Mouse (Mus musculus): ENCODE measurements at regions not wholly inside any gene's neighbourhood (a gene's known extent, or its start where the extent isn't known, plus 50 kb on each side); places are given as distances from the start of the nearest gene placed in this dataset.

DNA sequence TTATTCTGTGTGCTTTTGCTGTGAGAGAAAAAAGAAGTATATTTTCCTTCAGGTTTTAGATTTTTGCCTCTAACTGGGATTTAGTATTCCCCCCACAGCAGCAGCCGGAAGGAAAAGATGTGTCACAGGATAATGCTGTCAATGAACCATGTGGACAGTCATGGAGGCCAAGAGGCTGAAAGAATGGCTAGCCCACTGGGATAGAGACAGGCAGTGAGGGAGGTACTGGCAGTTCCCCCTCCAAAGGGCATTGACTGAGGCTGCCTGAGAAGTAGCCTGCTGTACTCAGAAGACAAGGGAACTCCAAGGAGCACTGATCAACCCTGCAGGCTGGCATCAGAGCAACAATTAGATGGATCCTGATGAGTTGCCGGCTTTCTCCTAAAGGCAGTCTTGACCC lies 192.4 kb downstream of the Snx19 start:
- H3K27me3 ChIP-seq (ENCODE audit: control insufficient read depth, insufficient read depth, low read length): no peaks in the 10 kb centered on the region
- H3K9ac ChIP-seq (ENCODE audit: low read depth, low read length): no peak overlapping the region
- H3K27ac ChIP-seq (replicated peaks; ENCODE audit: insufficient read depth, low read depth, low read length): no peak overlapping the region
- no peak overlapping the region for H3K4me3 ChIP-seq (ENCODE audit: insufficient read depth, low read depth, low read length)
- no peak for TF ChIP-seq POLR2A (IDR thresholded peaks at IDR 0.05; ENCODE audit: extremely low read depth, insufficient read depth, low read length)
- TF ChIP-seq CTCF (IDR thresholded peaks at IDR 0.05; ENCODE audit: low read depth, low read length): no peak
- H3K36me3 ChIP-seq (ENCODE audit: control insufficient read depth, insufficient read depth, low read length): no peaks in the 10 kb centered on the region
- 94% methylated on average over 2 of the region's 2 CpGs for WGBS
- H3K4me1 ChIP-seq (ENCODE audit: control insufficient read depth, insufficient read depth, low read length): no peaks in the 10 kb centered on the region
- DNase-seq (ENCODE audit: extremely low read depth, low read depth, low spot score): no peak
- no peaks in the 10 kb centered on the region for H3K79me2 ChIP-seq (ENCODE audit: control insufficient read depth, insufficient read depth, low read length)

DNA sequence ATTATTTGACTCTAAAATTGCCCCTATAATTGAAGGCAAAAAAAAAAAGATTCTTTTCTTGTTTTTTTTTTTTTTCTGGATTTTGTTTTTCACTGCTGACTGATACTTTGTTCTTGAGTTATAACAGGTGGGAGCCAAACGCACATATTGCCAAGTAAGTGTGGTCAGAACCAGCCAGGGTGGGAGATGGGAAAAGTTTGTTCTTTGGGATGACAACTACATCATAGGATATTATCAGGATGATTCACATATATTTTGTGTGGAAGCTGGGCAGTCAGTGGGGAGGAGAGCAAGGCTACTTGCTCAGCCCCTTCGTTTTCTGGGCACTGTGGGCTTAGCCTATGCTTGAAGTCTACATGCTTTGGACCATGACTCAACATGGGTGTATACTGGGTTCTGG lies 191.3 kb downstream of the Snx19 start:
- Histone ChIP-seq H3K36me3 (ENCODE audit: control insufficient read depth, insufficient read depth, low read length) (no peaks in the 10 kb centered on the region), H3K4me3 (ENCODE audit: insufficient read depth, low read depth, low read length) (no peak overlapping the region), H3K27me3 (ENCODE audit: control insufficient read depth, insufficient read depth, low read length) (no peaks in the 10 kb centered on the region), H3K4me1 (ENCODE audit: control insufficient read depth, insufficient read depth, low read length) (no peaks in the 10 kb centered on the region), H3K79me2 (ENCODE audit: control insufficient read depth, insufficient read depth, low read length) (no peaks in the 10 kb centered on the region), H3K27ac (replicated peaks; ENCODE audit: insufficient read depth, low read depth, low read length) (no peak overlapping the region), H3K9ac (ENCODE audit: low read depth, low read length) (no peak overlapping the region)
- no peak for DNase-seq (ENCODE audit: extremely low read depth, low read depth, low spot score)
- 67% methylated on average over 2 of the region's 2 CpGs for WGBS
- TF ChIP-seq POLR2A (IDR thresholded peaks at IDR 0.05; ENCODE audit: extremely low read depth, insufficient read depth, low read length): no peak
- no peak for TF ChIP-seq CTCF (IDR thresholded peaks at IDR 0.05; ENCODE audit: low read depth, low read length)

DNA sequence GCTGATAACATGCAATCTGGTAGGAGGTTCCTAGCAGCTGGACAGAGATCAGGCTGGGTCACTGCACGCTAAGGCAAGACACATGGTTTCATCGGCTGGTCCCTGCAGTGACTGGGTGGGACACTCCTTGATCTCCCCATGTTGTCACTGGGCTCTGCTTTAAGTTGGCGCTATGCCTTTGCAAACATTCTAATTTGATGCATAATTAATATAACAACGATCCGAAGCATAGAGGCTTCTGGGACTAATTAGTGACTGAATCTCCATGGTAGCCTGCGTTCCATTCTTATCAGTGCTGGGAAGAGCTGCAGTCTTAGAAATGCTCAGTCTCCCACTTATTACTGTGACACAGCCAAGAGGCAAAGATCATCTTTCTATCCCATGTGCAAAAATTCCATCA lies 186.8 kb downstream of the Snx19 start:
- no peak overlapping the region for H3K27ac ChIP-seq (replicated peaks; ENCODE audit: insufficient read depth, low read depth, low read length)
- DNase-seq (ENCODE audit: extremely low read depth, low read depth, low spot score): peak; percentile 55
- WGBS: 86% methylated on average over 6 of the region's 6 CpGs
- H3K4me3 ChIP-seq (ENCODE audit: insufficient read depth, low read depth, low read length): no peak overlapping the region
- H3K9ac ChIP-seq (ENCODE audit: low read depth, low read length): no peak overlapping the region
- TF ChIP-seq CTCF (IDR thresholded peaks at IDR 0.05; ENCODE audit: low read depth, low read length) (no peak), POLR2A (IDR thresholded peaks at IDR 0.05; ENCODE audit: extremely low read depth, insufficient read depth, low read length) (no peak)
- no peaks in the 10 kb centered on the region for H3K79me2 ChIP-seq (ENCODE audit: control insufficient read depth, insufficient read depth, low read length)
- H3K4me1 ChIP-seq (ENCODE audit: control insufficient read depth, insufficient read depth, low read length): no peaks in the 10 kb centered on the region
- no peaks in the 10 kb centered on the region for H3K27me3 ChIP-seq (ENCODE audit: control insufficient read depth, insufficient read depth, low read length)
- no peaks in the 10 kb centered on the region for H3K36me3 ChIP-seq (ENCODE audit: control insufficient read depth, insufficient read depth, low read length)

DNA sequence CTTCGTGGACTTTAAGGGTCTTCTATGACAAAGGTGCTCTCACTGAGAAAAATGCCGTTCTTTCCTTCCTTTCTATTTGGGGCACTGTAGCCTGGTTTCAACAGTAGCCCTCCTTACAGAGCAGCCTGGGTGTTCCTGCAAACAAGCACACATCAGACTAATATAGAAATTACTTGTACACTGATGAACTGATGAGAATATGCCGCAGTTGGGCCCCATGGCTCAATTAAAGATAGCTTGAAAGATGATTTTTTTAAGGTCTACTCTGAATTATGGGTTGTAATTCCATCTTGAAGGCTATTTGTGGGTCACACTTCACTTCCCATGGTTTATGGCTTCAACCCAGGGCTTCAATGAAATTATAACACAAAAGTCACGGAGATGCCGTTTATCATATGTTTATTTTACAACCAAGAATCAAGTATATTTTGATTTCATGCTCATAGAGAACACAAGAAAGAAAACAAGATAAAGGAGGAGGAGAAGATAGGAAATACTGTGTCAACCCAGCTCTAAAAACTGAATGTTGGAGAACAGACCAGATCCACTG lies 186.2 kb downstream of the Snx19 start:
- Histone ChIP-seq H3K4me3 (ENCODE audit: insufficient read depth, low read depth, low read length) (no peak overlapping the region), H3K4me1 (ENCODE audit: control insufficient read depth, insufficient read depth, low read length) (no peaks in the 10 kb centered on the region), H3K27me3 (ENCODE audit: control insufficient read depth, insufficient read depth, low read length) (no peaks in the 10 kb centered on the region), H3K9ac (ENCODE audit: low read depth, low read length) (no peak overlapping the region), H3K27ac (replicated peaks; ENCODE audit: insufficient read depth, low read depth, low read length) (no peak overlapping the region), H3K79me2 (ENCODE audit: control insufficient read depth, insufficient read depth, low read length) (no peaks in the 10 kb centered on the region), H3K36me3 (ENCODE audit: control insufficient read depth, insufficient read depth, low read length) (no peaks in the 10 kb centered on the region)
- peak; percentile 16 for DNase-seq (ENCODE audit: extremely low read depth, low read depth, low spot score)
- TF ChIP-seq POLR2A (IDR thresholded peaks at IDR 0.05; ENCODE audit: extremely low read depth, insufficient read depth, low read length): no peak
- no peak for TF ChIP-seq CTCF (IDR thresholded peaks at IDR 0.05; ENCODE audit: low read depth, low read length)
- WGBS: 82% methylated on average over 5 of the region's 5 CpGs

DNA sequence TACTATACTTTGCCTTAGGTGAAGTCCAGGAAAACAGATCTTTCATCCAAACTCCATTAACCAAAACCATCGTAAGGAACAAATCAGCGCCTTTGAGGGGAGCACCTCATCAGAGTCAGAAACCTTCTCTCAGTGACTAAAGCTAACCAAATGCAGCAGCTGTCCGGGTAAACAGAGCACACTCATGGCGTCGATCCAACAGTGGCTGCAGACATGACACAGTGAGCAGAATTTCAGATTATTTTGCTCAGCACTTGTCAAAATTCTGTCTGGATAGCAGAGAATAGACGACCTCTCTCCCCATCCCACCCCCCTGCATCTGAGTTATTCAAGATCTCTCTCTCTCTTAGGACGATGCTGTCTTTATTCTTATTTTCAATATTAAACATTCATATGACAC lies 183.4 kb downstream of the Snx19 start:
- H3K4me1 ChIP-seq (ENCODE audit: control insufficient read depth, insufficient read depth, low read length): no peaks in the 10 kb centered on the region
- WGBS: 81% methylated on average over 7 of the region's 7 CpGs
- no peaks in the 10 kb centered on the region for H3K36me3 ChIP-seq (ENCODE audit: control insufficient read depth, insufficient read depth, low read length)
- no peaks in the 10 kb centered on the region for H3K79me2 ChIP-seq (ENCODE audit: control insufficient read depth, insufficient read depth, low read length)
- no peak overlapping the region for H3K27ac ChIP-seq (replicated peaks; ENCODE audit: insufficient read depth, low read depth, low read length)
- H3K27me3 ChIP-seq (ENCODE audit: control insufficient read depth, insufficient read depth, low read length): no peaks in the 10 kb centered on the region
- H3K9ac ChIP-seq (ENCODE audit: low read depth, low read length): no peak overlapping the region
- no peak for DNase-seq (ENCODE audit: extremely low read depth, low read depth, low spot score)
- no peak for TF ChIP-seq POLR2A (IDR thresholded peaks at IDR 0.05; ENCODE audit: extremely low read depth, insufficient read depth, low read length)
- TF ChIP-seq CTCF (IDR thresholded peaks at IDR 0.05; ENCODE audit: low read depth, low read length): no peak
- no peak overlapping the region for H3K4me3 ChIP-seq (ENCODE audit: insufficient read depth, low read depth, low read length)

DNA sequence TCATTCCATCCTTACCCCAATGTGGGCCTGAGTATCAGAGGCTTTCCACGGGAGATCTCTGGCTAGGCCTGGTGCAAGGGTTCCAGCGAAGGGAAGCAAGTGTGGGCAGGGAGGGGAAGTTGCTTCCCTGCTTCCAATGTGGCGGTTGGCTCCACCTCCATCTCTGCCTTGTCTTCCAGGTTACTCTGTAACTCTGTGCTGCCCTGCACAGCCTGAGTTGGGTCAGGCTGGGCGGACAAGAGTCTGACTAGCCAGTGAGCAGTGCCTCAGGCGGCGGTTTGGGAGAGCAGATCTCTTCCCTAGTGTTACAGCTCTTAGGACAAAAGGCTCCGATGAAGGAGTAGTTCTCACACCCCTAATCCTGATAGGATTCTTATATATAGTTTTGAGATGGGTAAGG lies 172.8 kb downstream of the Snx19 start:
- Histone ChIP-seq H3K79me2 (ENCODE audit: control insufficient read depth, insufficient read depth, low read length) (no peaks in the 10 kb centered on the region), H3K27me3 (ENCODE audit: control insufficient read depth, insufficient read depth, low read length) (0 out of 2 replicates have a peak, but pooled peaks cover 3% of the 10 kb centered on the region), H3K4me1 (ENCODE audit: control insufficient read depth, insufficient read depth, low read length) (no peaks in the 10 kb centered on the region), H3K36me3 (ENCODE audit: control insufficient read depth, insufficient read depth, low read length) (no peaks in the 10 kb centered on the region), H3K27ac (replicated peaks; ENCODE audit: insufficient read depth, low read depth, low read length) (no peak overlapping the region), H3K9ac (ENCODE audit: low read depth, low read length) (no peak overlapping the region), H3K4me3 (ENCODE audit: insufficient read depth, low read depth, low read length) (no peak overlapping the region)
- 72% methylated on average over 7 of the region's 7 CpGs for WGBS
- no peak for DNase-seq (ENCODE audit: extremely low read depth, low read depth, low spot score)
- TF ChIP-seq CTCF (IDR thresholded peaks at IDR 0.05; ENCODE audit: low read depth, low read length) (no peak), POLR2A (IDR thresholded peaks at IDR 0.05; ENCODE audit: extremely low read depth, insufficient read depth, low read length) (no peak)

Data from liver, adult 2 months (tissue).